Mouse (Mus musculus): Measurements from ENCODE around the gene Gm49321.

GRCm38 (mm10) chr12:73969142-73969541, 31.7 kb downstream of the Gm49321 start:
- TF ChIP-seq POLR2AphosphoS2 (IDR thresholded peaks at IDR 0.05; ENCODE audit: insufficient read length, low read depth) (no peak), POLR2A (IDR thresholded peaks at IDR 0.05; ENCODE audit: insufficient read length, low read depth) (no peak), CEBPB (IDR thresholded peaks at IDR 0.05; ENCODE audit: insufficient read depth, poor library complexity, severe bottlenecking) (no peak), REST (IDR thresholded peaks at IDR 0.05; ENCODE audit: insufficient read depth, insufficient read length) (no peak), USF1 (IDR thresholded peaks at IDR 0.05; ENCODE audit: low read depth) (no peak), E2F4 (IDR thresholded peaks at IDR 0.05; ENCODE audit: insufficient read depth) (no peak), MAX (IDR thresholded peaks at IDR 0.05; ENCODE audit: low read depth) (no peak), MYOG (IDR thresholded peaks at IDR 0.05; ENCODE audit: control insufficient read depth in 1 of 3, insufficient read depth in 1 of 3, insufficient read length in 2 of 3, low read depth in 2 of 3) (no peak), MYOD1 (IDR thresholded peaks at IDR 0.05; ENCODE audit: control insufficient read depth in 1 of 3, insufficient read length in 2 of 3, low read depth in 2 of 3) (no peak), SRF (IDR thresholded peaks at IDR 0.05; ENCODE audit: control insufficient read depth, insufficient read length, low read depth) (no peak)

Measured in myocyte (in vitro differentiated cells).